Mouse (Mus musculus) G1E (cell line): ENCODE measurements at regions not wholly inside any gene's neighbourhood (a gene's known extent, or its start where the extent isn't known, plus 50 kb on each side); places are given as distances from the start of the nearest gene placed in this dataset.

ENCODE experiments used
- CTCF ChIP-seq: IDR thresholded peaks from 2 replicates; pipeline ENCODE4 v1.5.1; 2012; ENCODE audit warnings: low read depth, low read length, inconsistent platforms, mixed read lengths
- GATA2 ChIP-seq: IDR thresholded peaks from 2 replicates; pipeline ENCODE4 v1.6.1; 2012; ENCODE audit warnings: low read depth, low read length, inconsistent platforms, borderline replicate concordance
- POLR2AphosphoS5 ChIP-seq: IDR thresholded peaks from 2 replicates; pipeline ENCODE4 v1.6.1; 2012; ENCODE audit warnings: low read depth, low read length, inconsistent platforms; ENCODE audit not compliant: insufficient replicate concordance
- TAL1 ChIP-seq: conservative IDR thresholded peaks from 2 replicates; pipeline ENCODE4 v1.6.1; 2012; ENCODE audit warnings: low read depth, low read length, inconsistent platforms, mixed read lengths

GRCm38 (mm10) chr10:111711519-111712113, 205.5 kb downstream of the Phlda1 start:
- TF ChIP-seq POLR2AphosphoS5 = no peak
- TF ChIP-seq CTCF = no peak
- no peak for TF ChIP-seq TAL1
- no peak for TF ChIP-seq GATA2
